Mouse (Mus musculus): ENCODE results near the gene Lgr5.

Gene Lgr5

DNA sequence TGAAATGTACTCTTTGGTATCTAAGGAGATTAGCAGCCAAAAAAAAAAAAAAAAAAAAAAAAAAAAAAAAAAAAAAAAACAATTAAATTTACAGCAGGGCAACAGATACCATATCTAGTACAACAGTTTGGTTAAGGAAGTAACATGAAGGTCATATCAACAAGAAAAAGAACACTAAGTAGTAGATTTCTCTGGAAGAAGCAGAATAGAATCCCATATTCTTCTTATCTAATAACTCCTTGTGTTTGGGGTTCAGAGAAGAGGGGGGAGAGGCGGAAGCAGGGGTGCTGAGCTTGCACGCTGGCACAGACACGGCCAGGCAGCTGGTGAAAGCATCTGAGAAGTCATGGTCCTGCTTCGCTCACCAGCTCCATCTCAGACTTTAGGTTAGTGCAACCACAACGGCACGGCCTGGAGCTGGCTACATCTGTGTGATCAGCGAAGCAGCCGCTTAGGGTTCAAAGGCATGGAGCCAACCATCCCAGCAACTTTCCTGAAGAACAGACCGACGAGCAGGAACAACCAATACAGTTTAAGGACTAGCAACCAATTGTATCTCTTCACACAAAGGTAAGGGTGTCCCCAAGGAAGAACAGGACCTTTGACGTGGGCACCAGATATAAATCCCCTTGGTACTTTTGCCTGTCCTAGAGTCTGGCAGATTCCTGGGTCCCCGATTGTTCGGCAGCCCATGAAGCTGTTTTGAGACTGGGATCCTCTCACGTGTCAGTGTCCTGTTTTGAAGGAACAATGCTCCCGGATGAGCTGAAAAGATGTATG is 17.7 kb downstream of the Lgr5 start, which contains the start of gene A930009A15Rik:
Gene A930009A15Rik (plus strand): TSS at position 275 of the 780 bp plus-strand sequence.
- no peak for DNase-seq

DNA sequence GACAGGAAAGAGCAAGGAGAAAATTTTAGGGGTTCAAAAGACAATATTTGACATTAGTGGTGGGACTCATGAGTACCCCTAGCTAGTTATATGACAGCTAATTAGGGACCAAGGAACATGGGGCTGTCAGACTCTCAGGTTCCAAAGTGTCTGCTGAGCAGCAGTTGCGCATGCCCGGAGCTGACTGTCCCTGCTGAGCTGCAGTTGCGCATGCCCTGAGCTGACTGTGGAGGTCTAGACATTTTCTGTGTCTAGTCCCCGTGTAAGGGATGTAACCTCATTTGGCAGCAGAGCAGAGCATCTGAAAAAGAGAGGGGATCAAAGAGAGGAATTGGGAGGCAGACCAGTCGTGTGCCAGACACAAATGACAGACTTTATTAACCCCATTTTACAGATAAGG is 23.6 kb downstream of the Lgr5 start:
- no peak for DNase-seq

DNA sequence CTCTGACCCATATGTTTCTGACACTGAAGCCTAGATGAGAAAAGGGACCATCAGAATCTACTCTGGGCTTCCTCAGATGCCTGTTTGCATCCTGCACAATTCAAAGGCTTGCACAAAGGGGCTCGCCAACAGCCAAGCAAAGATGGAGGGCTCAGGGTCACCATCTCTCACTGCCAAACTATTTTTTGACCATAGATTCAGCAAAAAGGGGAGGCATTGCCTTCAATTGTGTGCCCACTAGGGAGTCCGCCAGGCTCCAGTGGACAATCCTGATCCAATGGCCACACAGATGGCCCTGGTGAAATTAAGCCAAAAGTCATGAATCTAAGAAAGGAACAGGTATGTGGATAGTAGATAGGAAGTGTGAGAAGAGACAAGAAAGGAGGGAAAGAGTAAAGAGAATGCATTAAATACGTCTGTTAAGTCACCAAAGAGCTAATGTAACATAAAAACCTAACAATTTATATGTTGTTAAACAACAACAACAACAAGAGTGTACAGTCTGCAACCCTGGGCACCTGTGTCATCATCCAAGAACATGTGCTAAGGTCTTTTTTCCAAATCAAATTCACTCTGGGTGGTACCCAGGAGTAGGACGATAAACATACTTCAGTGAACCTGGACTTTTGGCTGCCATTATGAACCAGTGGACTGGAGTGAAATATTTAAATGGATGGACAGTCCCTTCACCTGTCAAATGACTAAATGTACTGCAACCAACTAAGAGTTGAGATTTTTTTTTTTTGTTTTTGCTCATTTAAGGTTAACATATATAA is 24.5 kb downstream of the Lgr5 start:
- no peak for DNase-seq

DNA sequence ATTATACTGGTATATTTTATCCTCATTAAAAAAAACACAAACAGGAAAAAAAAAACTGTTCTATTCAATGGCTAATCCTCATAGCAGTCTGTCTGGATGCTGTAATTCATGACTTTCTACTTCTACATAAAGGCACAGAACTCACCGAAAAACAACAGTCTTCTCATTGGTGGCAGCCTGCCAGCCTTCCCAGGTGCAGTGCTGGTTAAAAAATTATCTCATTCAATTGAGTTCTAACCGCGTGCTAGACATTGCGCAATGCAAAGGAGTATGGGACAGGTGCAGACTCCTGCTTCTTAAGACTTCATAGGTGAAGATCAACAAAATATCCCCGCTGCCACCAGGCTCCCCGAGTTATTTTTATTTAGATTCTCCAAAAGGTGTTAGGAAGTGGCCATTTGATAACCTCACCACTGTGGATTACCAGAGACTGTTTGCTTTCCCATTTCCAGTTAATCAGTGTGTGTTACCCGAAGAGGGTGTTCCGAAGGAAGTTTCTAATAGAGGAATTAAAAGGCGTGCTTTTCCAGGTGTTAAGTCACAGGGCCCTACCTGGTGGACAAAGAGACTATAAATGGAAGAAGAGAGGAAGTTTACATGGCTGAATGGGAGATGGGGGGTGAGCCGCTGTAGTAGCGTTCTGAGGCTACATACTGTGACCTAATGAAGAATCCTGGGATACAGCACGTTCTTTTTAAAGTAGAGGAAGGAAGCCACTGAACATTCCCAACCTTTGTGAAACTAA is 26.3 kb downstream of the Lgr5 start:
- DNase-seq: peak; percentile 49

DNA sequence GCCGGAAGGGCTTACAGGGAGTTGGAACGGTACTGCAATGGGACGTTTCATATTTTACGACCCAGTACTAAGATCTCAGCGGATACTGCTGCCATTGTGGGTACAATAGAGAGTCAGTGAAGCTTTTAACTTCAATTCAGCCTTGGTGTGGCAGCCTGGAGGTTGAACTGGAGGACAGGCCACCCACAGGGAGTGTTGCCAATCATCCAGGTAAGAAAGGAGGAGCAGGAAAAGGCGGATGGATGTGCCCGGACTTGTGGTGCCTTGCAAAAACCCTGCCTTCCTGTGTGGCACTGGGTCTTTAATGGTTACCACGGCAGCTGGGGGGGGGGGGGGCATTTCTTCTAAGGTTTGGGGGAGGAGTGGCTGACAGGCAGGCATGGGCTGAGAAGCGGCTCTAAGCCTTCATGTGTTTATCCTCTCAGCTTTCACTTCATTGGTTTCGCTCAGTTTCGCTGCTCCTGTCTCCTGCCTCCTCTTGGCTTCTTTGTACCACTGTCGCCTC is 30.8 kb downstream of the Lgr5 start:
- DNase-seq: no peak

DNA sequence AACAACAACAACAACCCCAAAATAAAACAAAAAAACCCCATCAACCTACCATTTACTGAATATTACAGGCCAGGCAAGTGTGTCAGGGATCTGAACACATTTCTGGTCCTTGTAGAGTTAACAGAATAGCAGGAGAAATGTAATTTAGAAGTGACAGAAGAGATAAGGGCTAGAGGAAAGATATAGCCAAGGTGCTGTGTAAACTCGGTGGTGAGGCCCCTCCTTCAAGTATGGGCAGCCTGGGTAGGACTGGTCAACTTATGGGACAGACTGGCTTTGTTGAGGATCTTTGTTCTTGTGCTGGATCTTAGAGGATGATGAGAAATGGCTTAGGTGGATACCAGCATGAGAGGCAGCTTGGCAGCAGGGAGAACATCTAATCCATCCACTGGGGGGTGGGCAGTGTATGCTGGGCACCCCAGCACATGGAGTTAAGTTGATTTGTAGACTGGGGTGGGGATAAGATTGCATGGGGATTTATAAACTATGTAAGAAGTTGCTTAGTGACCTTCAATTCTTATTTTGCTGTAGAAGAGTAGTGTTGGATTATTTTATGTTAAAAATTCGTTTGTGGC is 32.3 kb downstream of the Lgr5 start:
- DNase-seq: no peak

DNA sequence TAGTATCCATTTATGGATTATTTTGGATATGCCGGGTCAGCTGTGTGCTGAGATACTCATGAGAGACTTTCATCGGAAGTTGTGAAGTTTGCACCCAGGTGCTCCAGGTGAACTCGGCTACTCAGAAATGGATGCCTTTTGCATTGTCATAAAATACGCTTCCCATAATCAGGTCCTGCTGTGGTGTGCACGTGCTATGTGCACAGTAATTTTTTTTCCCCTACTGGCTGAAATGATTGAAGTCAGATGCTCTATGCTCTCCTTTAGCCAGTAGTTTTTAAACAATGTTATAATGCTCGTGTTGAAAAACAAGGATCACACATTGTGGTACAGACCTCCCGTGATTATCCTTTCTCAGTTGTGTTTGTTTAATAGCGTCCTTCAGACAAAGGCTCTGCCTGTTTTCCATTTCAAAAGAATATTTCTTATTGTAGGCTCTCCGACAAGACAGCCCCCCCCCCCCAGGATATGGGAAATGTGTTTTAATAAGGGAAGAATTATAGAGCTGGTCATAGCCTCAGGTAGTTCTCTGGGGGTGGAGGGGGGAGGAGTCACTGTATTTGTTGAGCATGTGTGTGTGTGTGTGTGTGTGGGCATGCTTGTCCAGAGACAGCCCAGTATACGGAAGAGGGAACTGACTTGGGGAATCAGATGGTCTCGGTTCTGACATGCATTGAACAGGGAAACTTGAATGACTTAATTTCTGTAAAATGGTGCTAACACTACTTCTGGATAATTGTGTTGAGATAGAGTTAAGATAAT is 34.0 kb downstream of the Lgr5 start:
- no peak for DNase-seq

DNA sequence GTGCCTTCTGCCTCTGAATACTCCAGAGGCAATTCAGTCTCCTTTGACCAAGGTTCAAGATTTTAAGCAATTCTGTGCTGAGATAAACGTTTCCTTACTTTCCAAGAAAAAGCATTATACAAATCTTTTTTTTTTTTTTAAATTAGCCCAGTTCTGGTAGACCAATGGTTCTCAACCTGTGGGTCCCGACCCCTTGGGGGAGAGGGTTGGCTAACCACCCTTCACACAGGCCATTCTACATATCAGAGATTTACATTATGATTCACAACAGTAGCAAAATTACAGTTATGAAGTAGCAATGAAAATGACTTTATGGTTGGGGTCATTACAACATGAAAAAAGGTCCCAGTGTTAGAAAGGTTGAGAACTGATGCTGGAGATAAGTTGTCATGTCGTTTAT is 36.5 kb downstream of the Lgr5 start:
- DNase-seq: no peak

DNA sequence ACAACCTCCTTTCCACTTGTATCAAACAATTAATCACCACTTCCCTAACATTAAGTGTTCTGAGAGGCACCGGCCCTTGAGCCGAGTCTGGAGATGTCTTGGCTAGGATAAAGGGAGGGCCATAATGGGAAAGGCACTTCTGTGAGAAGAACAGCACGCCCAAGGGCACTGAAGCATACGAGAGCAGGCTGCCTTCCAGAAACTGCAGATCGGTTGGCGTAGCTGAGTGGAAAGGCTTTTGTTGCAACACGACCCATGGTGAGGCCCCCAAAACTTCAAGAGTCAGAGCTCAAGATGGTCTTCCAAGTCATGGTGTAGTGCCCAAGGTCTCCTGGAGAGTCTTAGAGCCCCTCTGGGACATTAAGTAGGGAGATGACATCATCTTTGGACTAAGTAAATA is 37.3 kb downstream of the Lgr5 start:
- DNase-seq: peak; percentile 4

DNA sequence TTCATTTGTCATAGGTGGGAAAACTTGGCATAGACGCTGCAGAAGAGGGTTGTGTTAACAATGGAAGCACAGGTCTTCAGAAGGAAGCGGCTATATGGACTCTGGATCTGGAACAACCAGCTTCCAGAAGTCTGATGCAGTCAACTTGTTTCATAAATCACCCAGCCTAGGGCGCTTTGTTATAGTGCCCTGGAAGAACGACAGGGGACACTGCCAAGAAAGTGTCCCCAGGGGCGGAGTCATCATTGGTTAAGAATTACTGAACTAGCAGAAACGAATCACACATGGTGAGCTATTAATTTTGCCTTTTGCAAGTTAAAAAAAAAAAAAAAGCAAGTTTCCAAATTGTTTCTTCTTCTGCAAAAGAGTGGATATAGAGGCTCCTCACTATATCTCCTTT is 44.7 kb downstream of the Lgr5 start:
- DNase-seq: no peak

DNA sequence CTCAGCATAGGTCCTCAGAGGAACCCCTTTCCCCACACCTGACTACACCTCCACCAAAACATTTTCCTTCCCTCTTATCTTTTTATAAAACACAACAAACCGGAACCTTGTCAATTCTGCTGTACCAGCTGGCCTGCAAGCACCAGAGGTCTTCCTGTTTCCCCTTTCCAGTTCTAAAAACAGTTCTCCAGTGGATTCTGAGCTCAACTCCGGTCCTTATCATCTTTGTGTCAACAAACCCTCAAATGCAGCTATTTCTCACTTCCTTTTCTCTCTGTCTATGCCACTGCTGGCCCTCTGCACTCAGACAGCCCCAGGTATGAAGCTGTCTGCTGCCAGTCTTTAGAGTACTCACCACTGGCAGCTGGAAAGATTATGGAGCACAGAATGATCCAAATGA is 56.8 kb downstream of the Lgr5 start:
- DNase-seq: no peak

DNA sequence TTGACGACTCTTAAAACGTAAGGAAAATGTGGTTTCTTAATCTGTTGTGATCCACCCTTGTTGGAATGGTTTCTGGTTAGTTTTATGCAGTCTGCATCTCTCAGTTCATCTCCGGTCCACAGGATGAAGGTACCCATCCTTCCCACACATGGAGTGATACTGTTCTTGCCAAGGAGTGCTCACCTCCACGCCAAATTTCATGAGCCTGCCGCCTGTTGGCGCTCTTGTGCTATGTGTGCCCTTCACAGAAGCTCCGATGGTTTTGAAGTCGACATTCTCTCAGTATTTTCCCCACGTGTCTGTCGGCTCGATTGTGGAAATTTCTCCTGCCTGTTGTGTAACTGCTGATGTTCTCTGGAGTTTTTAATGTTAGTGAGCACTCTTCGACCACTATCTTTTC is 57.8 kb downstream of the Lgr5 start:
- no peak for DNase-seq

DNA sequence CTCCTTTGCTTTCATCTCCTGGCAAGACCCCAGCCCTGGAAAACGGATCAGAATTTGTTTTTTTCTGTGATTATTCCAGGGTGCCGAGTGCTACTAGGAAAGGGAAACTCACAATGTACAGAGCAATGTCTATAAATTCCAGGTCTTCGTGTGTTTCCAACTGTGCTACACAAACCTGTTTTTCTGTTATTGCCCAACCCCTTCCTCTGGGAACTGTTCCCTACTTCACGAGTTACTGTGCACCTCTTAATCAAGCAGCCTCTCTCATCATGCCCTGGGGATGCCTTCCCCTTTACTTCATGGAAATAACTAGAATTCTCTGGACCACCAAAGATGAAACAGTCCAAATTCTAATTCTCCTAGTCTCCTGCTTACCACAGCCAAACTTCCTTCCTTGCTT is 58.7 kb downstream of the Lgr5 start:
- DNase-seq: no peak

DNA sequence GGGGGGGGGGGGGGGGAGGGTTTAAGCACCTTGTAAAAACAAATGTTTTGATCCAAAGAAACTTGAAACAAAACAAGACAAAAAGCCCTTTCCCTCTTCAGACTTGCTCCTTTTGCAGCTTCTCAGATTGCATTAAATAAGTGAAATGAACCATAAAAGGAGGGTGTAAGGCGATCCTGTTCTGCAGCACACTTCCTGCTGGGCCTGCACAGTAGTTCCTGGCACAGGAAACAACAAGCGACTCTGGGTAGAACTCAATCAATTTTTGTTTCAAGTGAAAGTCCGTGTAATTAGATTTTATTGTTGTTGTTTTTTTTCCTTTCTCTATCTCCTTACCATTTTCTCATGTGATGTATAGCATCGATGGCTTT is 66.5 kb downstream of the Lgr5 start:
- no peak for DNase-seq

DNA sequence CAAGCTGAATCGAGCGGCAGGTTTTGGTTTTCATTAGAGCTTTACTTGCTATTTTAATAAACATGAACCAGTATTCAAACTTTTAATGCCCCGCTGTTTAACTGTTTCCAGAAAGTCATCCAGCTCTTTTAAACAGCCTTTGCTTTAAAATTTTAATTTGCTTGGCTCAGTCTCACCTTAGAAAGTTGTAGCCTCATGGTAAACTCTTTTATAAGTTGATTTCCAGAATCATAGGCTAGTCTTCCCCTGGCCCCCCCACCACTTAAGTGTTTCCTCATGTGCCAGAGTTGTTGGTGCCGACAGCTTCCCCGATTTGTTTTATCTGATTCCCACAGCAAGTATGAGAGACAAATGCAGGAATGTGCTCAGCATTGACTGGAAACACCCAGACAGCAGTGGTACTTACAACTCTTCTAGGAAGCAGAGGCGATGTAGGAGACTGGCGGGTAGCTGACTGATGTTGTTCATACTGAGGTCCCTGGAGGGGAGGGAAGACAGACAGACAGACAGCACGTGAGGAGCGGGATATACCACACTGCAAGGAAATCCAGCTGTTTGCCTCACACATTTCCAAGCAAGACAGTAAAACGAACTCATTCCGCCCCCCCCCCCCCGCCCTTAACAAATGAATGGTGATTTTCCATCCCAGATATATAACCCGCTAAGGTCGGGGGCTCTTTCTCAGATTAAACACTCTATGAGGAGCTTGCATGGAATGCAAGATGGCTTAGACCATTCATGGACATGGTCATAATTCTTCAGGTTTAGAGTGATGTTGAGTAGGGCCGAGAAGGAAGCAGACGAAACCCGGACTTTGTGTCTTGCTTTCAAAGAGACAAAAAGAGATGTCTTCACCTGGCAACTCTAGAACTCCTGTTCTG is 67.1 kb downstream of the Lgr5 start:
- no peak for DNase-seq

DNA sequence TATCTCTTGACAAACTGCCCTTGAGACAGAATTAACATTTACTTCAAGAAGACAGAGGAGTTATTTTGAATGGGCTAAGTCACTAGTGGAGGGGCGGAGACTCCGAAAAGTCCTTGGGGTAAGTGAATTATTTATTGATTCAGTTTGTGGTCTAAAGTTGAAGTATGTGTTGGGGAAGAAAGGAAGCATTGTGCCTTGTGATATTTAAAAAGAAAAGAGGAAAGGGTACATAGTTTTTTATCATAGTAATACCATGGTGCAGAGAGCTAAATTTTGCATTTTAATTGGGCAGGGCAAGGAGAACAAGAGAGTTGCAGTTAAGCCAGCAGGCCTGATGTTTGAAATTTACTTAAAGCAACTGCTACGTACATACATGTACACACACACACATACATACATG is 68.7 kb downstream of the Lgr5 start:
- no peak for DNase-seq

DNA sequence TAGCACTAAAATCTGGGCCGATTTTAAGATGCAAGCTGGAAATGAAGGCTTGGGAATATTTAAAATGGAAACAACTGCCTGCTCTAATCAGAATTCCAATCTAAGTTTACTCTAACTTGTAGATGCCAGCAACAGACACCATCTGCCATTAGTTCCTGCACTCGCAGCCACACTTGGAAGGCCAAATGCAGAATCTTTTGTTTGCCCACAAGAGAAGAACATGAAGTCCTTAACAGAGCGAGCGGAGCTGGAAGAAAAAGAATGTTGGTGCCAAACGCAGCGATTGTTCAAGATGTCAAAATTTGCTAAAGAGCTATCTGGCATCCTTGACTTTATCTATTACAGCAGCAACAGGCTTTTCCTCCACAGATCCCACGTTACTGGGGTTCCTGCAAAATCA is 72.1 kb downstream of the Lgr5 start:
- no peak for DNase-seq

DNA sequence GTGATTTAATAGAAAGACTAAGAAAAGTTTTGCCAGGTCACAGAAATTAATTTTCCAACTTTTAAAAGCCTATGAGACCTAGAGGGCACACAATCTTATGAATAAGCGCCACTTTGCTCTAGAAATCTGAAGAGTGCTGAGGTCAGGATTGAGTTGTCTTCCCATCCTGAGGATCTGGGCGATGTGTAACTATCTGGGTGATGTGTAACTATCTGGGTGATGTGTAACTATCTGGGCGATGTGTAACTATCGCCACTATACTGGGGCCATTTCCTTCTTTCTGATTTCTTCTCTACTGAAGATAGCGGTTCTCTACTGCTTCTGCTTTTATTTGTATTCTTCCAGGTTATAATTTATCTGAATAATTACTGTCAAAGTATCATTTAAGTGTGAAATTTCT is 76.6 kb downstream of the Lgr5 start:
- peak; percentile 16 for DNase-seq

DNA sequence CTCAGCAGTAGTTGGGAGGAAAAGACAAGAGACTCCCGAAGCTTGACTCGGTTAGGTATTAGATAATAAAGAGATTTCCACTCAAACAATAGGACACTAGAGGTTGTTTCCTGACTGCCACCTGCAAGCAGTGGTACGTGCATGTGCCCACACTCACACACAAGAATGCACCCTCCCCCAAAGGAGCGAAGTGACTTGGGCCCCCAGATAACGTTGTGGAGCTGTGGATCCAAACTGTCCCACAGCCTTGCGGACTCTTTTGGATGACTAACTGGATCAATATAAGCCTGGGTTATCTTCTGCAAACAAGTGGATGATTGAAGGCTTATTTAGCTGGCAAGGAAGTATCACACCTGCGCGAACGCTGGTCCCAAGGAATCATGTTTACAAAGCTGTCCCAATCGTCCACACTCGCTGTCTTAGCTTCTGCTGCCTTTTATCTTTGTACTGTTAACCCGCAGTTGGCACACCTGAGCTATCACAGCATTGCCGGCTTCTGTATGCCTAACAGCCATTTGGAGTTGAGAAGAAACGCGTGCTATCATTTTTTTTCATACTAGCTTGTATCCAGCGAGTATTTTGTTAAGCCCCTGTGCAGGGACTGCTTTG is 81.8 kb downstream of the Lgr5 start:
- no peak for DNase-seq

DNA sequence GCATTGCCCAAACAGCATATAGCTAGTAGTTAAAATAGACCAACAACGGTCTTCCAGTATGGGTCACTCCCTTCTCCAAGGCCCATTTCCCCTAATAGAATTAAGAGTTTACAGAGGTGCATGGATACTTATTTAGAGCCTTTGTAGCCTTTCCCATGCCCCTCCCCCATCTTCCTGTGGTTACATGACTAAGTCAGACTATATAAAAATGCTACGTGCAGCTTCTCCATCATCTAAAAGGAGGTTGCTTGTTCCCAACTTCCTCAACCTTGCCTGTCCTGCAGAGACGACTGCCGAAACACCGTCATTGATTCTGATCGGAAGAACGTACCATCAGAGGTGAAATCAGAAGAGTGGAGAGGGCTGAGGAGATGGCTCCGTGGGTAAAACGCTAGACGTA is 82.4 kb downstream of the Lgr5 start:
- no peak for DNase-seq

DNA sequence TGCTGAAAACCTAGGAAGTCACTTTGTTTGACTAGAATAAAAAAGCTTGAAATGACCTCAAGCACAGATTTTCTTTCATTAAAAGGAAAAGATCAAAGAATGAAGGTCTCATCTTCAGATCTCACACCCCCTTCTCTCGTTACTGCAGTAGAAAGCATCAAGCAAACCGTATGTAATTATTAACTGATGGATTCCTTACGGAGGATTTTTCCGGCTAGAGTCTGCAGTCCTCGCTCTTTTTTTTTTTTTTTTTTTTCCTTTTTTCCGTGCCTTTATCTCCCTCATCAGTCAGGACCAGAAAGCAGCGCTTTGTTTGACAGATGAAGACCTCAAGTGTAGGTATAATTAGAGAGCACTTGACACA is 93.8 kb downstream of the Lgr5 start:
- DNase-seq: no peak

Measured in kidney, adult 18-20 months (tissue).